Mouse (Mus musculus) WW6 (cell line): ENCODE results near the gene Sema3g.

ENCODE experiments used
- DNase-seq: peaks from one replicate; pipeline ENCODE4 v3.0.0-alpha.2; 2013; ENCODE audit warnings: low read depth, low spot score

Sema3g gene

GRCm38 (mm10) chr14:31217666-31218065, at the start of gene Sema3g:
Sema3g (plus strand) TSS chr14:31217860.
- DNase-seq = no peak

GRCm38 (mm10) chr14:31168425-31168824, 49.2 kb upstream of the Sema3g start, which contains the start of gene Stab1:
Stab1 (minus strand) TSS chr14:31168641.
- no peak for DNase-seq

GRCm38 (mm10) chr14:31169508-31169907, 48.2 kb upstream of the Sema3g start:
- DNase-seq = no peak

- DNase-seq = no peak
Measured at GRCm38 (mm10) chr14:31170963-31171362, 46.7 kb upstream of the Sema3g start.

GRCm38 (mm10) chr14:31171386-31171785, 46.3 kb upstream of the Sema3g start:
- no peak for DNase-seq

- DNase-seq = no peak
Measured at GRCm38 (mm10) chr14:31171821-31172220, 45.8 kb upstream of the Sema3g start.

GRCm38 (mm10) chr14:31172781-31173455, 44.7 kb upstream of the Sema3g start:
- no peak for DNase-seq

GRCm38 (mm10) chr14:31173537-31173936, 44.1 kb upstream of the Sema3g start:
- no peak for DNase-seq

GRCm38 (mm10) chr14:31177287-31177686, 40.4 kb upstream of the Sema3g start:
- DNase-seq = no peak

GRCm38 (mm10) chr14:31177715-31178114, 39.9 kb upstream of the Sema3g start:
- DNase-seq = no peak

GRCm38 (mm10) chr14:31179677-31180365, 37.8 kb upstream of the Sema3g start:
- no peak for DNase-seq

- no peak for DNase-seq
Measured at GRCm38 (mm10) chr14:31181512-31181911, 36.1 kb upstream of the Sema3g start.

- no peak for DNase-seq
Measured at GRCm38 (mm10) chr14:31182786-31183290, 34.8 kb upstream of the Sema3g start.

- DNase-seq = no peak
Measured at GRCm38 (mm10) chr14:31183541-31183940, 34.1 kb upstream of the Sema3g start.

- DNase-seq = no peak
Measured at GRCm38 (mm10) chr14:31184195-31184594, 33.5 kb upstream of the Sema3g start.

- DNase-seq = no peak
Measured at GRCm38 (mm10) chr14:31186656-31187055, 31.0 kb upstream of the Sema3g start.

- DNase-seq = no peak
Measured at GRCm38 (mm10) chr14:31188771-31189181, 28.9 kb upstream of the Sema3g start.

GRCm38 (mm10) chr14:31189348-31189747, 28.3 kb upstream of the Sema3g start:
- DNase-seq = no peak

GRCm38 (mm10) chr14:31191936-31192335, 25.7 kb upstream of the Sema3g start:
- no peak for DNase-seq

- DNase-seq = no peak
Measured at GRCm38 (mm10) chr14:31193791-31194190, 23.9 kb upstream of the Sema3g start.

- DNase-seq = no peak
Measured at GRCm38 (mm10) chr14:31194441-31194840, 23.2 kb upstream of the Sema3g start.

- DNase-seq = no peak
Measured at GRCm38 (mm10) chr14:31194891-31195513, 22.7 kb upstream of the Sema3g start.
